Mouse (Mus musculus) cortical plate, adult 2 months (tissue): ENCODE measurements at regions not wholly inside any gene's neighbourhood (a gene's known extent, or its start where the extent isn't known, plus 50 kb on each side); places are given as distances from the start of the nearest gene placed in this dataset.

ENCODE experiments used
- CTCF ChIP-seq: fragments of 200-500 bp; IDR thresholded peaks from 2 replicates; pipeline ENCODE4 v1.5.1; 2011; ENCODE audit warnings: mild to moderate bottlenecking, control low read depth, low read length; ENCODE audit not compliant: insufficient read depth; ENCODE audit errors: extremely low read depth
- POLR2A ChIP-seq: fragments of 200-500 bp; IDR thresholded peaks from 2 replicates; pipeline ENCODE4 v1.6.1; 2011; ENCODE audit warnings: mild to moderate bottlenecking, low read length, control low read depth; ENCODE audit not compliant: insufficient read depth; ENCODE audit errors: extremely low read depth

DNA sequence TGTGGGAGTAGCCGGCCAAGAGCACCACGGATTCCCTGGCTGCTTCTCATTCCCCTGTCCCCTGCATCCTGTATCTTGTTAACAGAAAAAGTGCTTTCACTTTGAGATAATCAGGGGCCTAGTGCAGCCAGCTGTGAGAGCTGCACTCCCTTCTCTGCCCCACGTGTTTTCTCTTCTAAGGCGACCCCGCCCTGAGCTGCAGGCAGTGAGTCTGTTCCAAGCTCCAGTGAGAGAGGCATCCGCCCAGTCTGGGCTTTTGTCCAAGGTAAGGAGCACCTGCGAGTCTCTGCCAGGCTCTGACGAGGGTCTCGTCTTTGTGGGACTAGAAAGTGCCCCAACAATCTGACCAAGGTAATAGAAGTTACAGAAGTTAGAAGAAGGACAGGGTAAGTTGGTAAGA lies 141.0 kb upstream of the Zfp746 start:
- TF ChIP-seq CTCF (no peak), POLR2A (no peak)
